In the genomic region with DNA sequence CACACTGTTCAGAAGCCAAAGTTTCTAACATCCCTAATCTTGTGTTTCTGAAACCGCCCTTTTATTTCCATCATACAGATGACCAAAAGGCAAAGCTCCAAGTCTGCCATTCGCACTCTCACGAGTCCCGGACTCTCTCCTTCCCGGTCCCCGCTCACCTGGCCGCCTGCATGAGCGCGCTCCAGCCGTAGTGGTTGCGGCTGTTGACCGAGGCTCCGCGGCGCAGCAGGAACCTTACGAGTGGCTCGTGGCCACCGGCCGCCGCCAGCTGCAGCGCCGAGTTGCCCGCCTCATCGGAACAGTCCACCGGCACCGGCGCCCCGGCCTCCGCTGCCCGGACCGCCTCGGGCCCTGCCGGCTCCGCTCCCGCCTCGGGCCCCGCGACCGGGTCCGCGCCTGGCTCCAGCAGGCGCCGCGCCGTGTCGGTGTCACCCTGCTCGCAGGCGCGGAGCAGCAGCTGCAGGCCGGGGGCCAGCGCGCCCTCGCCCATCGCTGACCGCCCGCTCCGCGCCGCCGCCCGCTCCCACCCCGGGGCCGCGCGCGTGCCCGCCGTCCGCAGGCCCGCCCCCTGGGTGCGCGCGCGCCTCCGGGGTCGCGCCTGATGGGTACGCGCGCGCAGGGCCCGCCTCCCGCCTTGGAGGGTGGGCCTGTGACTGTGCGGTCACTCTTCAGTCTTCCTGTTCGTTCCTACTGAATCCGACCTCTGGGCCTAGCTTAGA, we compare ENCODE assay signal across 8 mouse cellular contexts. TPM values are rescaled to one million over a fixed set of nuclear protein-coding genes. Genes with fewer than 3 reads are reported as not detected.
DNase-seq lines count a peak whose midpoint lies in the region; TF ChIP-seq lines count a peak whose summit lies in the region.

A gene (minus strand): TSS at position 637 of the 719 bp plus-strand sequence.

- no peak for TF ChIP-seq CTCF in lung, adult 2 months (IDR thresholded peaks at IDR 0.05; ENCODE audit: insufficient read depth, low read length)

- peak; percentile 73; the same call in 1 of the 2 replicates for TF ChIP-seq POLR2A in lung, adult 2 months (IDR thresholded peaks at IDR 0.05; ENCODE audit: borderline replicate concordance, extremely low read depth, low read depth, low read length)

- WGBS in lung, adult 2 months = under 1% methylated on average over 71 of the region's 86 CpGs

- peak within 1 kb of the TSS; percentile 88 for H3K4me3 ChIP-seq in lung, adult 2 months (replicated peaks; ENCODE audit: extremely low read depth, low read depth, low read length)

- no peaks in the 10 kb centered on the region for H3K4me1 ChIP-seq in lung, adult 2 months (ENCODE audit: control insufficient read depth, insufficient read depth, low read length)

- peak; percentile 49 for DNase-seq in R1 (ENCODE audit: low read depth, low spot score)
- peak; percentile 86 for DNase-seq in cerebellum, adult 9-11 months
- peak in 1 of 2 experiments; percentile 76 for DNase-seq in frontal cortex, adult 2 months (ENCODE audit: extremely low spot score in 1 of 2, low spot score in 1 of 2)
- peak; percentile 81 for DNase-seq in heart, postnatal 4 days
- peak; percentile 63 to 69 for DNase-seq in layer of hippocampus, adult 8-10 months (ENCODE audit: low spot score in 2 of 2)
- DNase-seq in lung, adult 2 months = peak; percentile 61
- DNase-seq in ovary, adult 18-20 months (ENCODE audit: low spot score) = peak; percentile 62
- DNase-seq in urinary bladder, postnatal 14 days (ENCODE audit: low spot score) = peak; percentile 67

RNA-seq across cellular contexts. Expression of the gene that starts here (rescaled TPM):
- 14.7 and 15.5 TPM in 2 replicates for polyA plus RNA-seq in frontal cortex, adult 2 months (2012; rRNA removed)
- 1 to 10 TPM; 5.1 to 5.5 TPM for total RNA-seq in heart, postnatal 4 days (2021)
- 10 to 100 TPM; 19.5 to 30.3 (median 23.8) TPM for total RNA-seq in layer of hippocampus, adult 8-10 months (2022)
- polyA plus RNA-seq in lung, adult 2 months (2012; rRNA removed) = 4.7 and 6.5 TPM in 2 replicates
